Mouse (Mus musculus) layer of hippocampus, adult 2 months (tissue): ENCODE results near the gene Cacna1b. TPM values are rescaled to one million over a fixed set of nuclear protein-coding genes. Genes with fewer than 3 reads are reported as not detected.

Experiments used
- DNase-seq, 2 experiments: peaks; one replicate each; pipeline ENCODE4 v3.0.0; 2022; ENCODE audit warnings: low spot score in 2 of 2
- H3K27ac ChIP-seq: fragments of 200-600 bp; 2 replicates; pipeline ENCODE4 v1.8.1; 2022
- H3K4me3 ChIP-seq: fragments of 200-600 bp; 2 replicates; pipeline ENCODE4 v1.8.1; 2022; ENCODE audit warnings: mild to moderate bottlenecking
- CTCF ChIP-seq: fragments of 200-600 bp; conservative IDR thresholded peaks from 2 replicates; pipeline ENCODE4 v1.8.1; 2022; ENCODE audit warnings: antibody characterized with exemption, mild to moderate bottlenecking, moderate library complexity
- total RNA-seq, 2 experiments: library from RNA; stranded (reverse); gene quantifications; 2 replicates each; pipeline ENCODE4 v1.2.3; 2021

The Cacna1b gene
- total RNA-seq, 2 experiments from 2014 or later: 77.2 to 79.7 TPM

GRCm38 (mm10) chr2:24702208-24702957, 60.6 kb downstream of the Cacna1b start:
- peak; percentile 24 for TF ChIP-seq CTCF
- Histone ChIP-seq H3K27ac (no peak overlapping the region), H3K4me3 (no peak overlapping the region)
- no peak for DNase-seq

- DNase-seq: no peak
- no peak overlapping the region for H3K4me3 ChIP-seq
- TF ChIP-seq CTCF: no peak
- H3K27ac ChIP-seq: no peak overlapping the region
Measured at GRCm38 (mm10) chr2:24697281-24697980, 65.5 kb downstream of the Cacna1b start.

DNA sequence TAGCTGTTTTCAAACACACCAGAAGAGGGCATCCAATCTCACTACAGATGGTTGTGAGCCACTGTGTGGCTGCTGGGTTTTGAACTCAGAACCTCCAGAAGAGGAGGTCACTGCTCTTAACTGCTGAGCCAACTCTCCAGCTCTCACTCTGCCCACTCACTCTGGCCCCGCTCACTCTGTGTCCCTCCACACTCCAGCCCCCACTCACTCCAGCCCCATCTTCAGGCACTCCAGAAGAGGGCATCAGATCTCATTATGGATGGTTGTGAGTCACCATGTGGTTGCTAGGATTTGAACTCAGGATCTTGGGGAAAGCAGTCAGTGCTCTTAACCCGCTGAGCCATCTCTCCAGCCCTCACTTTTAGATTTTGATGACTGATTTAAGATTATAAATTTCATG, 70.6 kb downstream of the Cacna1b start:
- no peak overlapping the region for H3K4me3 ChIP-seq
- peak; percentile 36; the same call in 1 of the 2 replicates for TF ChIP-seq CTCF
- no peak for DNase-seq
- no peak overlapping the region for H3K27ac ChIP-seq

GRCm38 (mm10) chr2:24690356-24690755, 72.6 kb downstream of the Cacna1b start:
- Histone ChIP-seq H3K27ac (no peak overlapping the region), H3K4me3 (no peak overlapping the region)
- DNase-seq: no peak
- TF ChIP-seq CTCF: no peak

DNA sequence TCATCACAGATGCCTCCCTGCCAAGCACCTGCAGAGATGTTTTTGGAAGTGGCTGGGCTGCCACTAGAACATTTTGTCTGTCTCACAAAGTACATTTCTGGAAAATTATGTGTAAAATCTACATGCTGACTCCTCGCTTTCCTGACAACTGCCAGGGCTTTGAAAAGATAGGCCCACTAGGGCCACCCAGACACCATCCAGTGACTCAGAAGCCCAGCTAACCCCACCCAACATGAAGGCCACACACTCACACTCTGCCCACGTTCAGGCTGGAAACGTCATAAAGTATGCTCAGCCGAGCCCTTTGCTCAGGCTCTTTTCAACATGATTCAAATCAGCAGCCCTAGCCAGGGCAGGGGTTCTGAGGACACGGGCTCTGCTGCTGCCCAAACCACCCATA, 77.6 kb downstream of the Cacna1b start:
- TF ChIP-seq CTCF: no peak
- Histone ChIP-seq H3K4me3 (no peak overlapping the region), H3K27ac (peak overlapping the region; percentile 78)
- DNase-seq: no peak

GRCm38 (mm10) chr2:24684796-24685195, 78.2 kb downstream of the Cacna1b start:
- Histone ChIP-seq H3K4me3 (no peak overlapping the region), H3K27ac (peak overlapping the region; percentile 78)
- peak in 1 of 2 experiments; percentile 31 for DNase-seq
- TF ChIP-seq CTCF: no peak

DNA sequence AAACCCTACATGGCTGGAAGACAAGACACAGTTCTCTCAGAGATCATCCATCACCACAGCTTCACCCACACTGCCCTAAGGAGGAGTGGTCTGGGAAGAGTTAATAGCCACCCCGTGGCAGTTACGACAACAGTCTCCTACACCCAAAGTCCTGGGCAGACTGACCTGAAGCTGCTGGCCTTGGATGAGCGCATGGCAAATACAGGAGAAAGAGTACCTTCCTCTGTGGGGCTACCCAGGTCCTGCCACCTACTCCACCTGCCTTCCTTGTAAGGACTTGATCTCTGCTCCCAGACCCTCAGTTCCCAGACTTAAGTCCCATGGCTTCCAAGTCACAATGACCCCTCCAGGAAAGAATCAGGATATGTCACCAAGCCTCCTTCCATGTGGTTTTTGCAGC, 79.7 kb downstream of the Cacna1b start:
- peak overlapping the region; percentile 78; the same call in 1 of the 2 replicates for H3K27ac ChIP-seq
- no peak for TF ChIP-seq CTCF
- H3K4me3 ChIP-seq: no peak overlapping the region
- DNase-seq: no peak

DNA sequence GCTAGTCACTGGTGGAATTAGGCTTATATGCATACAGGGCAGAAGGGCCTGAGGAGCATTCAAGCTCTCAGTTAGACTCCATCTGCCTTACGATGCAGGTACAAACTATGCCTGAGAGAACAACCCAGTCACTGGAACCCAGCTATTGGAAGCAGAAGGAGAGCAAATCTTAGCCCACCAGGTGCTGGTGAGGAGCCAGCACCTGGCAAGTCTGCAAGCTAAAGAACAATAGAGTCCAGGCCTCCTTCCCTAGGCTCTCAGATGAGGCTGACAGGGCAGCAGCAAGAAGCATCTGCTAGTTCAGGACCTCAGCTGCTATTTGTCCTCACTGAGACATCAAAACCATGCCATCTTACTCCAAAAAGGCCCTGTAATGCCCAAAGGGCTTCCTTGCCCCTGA, 82.2 kb downstream of the Cacna1b start:
- H3K4me3 ChIP-seq: no peak overlapping the region
- no peak for TF ChIP-seq CTCF
- no peak for DNase-seq
- H3K27ac ChIP-seq: no peak overlapping the region

GRCm38 (mm10) chr2:24680176-24680575, 82.8 kb downstream of the Cacna1b start:
- DNase-seq: no peak
- TF ChIP-seq CTCF: no peak
- H3K4me3 ChIP-seq: no peak overlapping the region
- peak overlapping the region; percentile 64 for H3K27ac ChIP-seq

DNA sequence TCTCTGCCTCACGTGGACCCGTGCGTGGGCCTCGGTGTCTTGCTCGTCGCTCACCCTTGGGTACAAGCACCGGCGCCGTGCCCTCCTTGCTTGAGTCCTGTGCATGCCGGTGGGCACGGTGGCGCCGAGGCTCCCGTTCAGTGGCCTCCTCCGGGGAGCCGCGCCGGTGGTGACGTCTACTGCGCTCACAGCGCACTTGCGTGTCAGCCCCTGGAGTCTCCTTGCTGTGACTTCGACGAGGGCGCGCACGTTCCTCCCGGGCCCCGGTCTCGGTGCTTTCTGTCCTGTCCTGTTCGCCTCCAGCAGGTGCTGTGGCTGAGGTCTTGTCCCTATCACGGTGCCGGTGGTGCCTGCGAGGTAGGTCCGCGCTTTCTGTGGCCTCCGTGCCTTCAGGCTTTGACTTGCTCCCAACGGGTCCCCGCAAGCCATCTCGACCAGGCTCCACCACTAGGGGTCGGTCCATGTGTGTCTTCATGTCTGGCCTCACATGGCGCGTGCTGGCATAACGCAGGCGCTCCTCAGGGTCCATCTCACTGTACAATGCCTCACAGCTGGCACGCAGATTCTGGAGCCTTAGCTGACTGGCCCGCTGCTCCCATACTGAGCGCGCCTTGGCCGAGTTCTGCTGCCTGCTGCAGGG, 83.8 kb downstream of the Cacna1b start:
- H3K4me3 ChIP-seq: peak overlapping the region; percentile 27; the same call in 1 of the 2 replicates
- H3K27ac ChIP-seq: peak overlapping the region; percentile 64
- peak; percentile 72 for TF ChIP-seq CTCF
- DNase-seq: peak in 1 of 2 experiments; percentile 43

DNA sequence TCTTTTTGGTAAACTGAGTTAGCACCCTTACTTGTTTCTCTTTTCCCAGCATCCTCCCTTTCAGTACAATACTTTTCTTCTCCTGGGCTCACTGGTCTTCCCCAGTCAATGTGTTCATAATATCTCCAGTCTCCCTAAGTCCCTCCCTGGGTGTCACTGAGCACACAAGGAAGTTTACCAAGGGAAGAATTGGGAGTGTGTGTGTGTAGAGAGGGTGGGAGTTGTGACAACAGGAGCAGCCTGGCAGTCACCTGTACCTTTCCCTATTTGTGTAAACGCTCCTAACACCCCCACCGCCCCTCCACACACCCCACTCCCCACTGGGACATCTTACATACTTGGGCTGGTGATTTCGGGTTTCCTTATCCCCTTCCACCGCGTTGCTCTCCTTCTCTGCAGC, 84.4 kb downstream of the Cacna1b start:
- peak overlapping the region; percentile 64 for H3K27ac ChIP-seq
- DNase-seq: no peak
- no peak for TF ChIP-seq CTCF
- no peak overlapping the region; the same call in 1 of the 2 replicates for H3K4me3 ChIP-seq

GRCm38 (mm10) chr2:24678110-24678509, 84.8 kb downstream of the Cacna1b start:
- H3K27ac ChIP-seq: peak overlapping the region; percentile 64; the same call in 1 of the 2 replicates
- H3K4me3 ChIP-seq: no peak overlapping the region
- no peak for TF ChIP-seq CTCF
- DNase-seq: no peak

DNA sequence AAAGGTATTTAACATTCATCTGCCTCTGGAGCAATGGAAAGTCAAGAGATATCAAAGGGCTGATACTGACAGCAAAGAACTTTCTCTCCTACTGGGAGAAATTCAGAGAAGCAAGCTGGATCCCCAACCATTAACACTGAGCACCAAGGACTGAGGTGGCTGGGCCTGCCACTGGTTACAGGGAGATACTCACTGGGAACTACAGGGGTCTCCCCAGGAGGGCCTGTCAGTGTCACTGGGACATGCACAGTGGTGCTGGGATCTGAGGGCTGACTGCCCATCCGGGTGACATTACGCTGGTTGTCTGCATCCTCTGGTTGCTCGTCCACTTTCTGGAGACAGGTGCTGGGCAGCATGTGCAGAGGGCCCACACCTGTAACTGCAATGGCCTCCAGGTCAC, 85.3 kb downstream of the Cacna1b start:
- Histone ChIP-seq H3K27ac (0 out of 2 replicates have a peak overlapping the region, but pooled peaks have one; percentile 64), H3K4me3 (no peak overlapping the region)
- no peak for DNase-seq
- no peak for TF ChIP-seq CTCF
